Mouse (Mus musculus): Measurements from ENCODE around the gene Tuba1a. TPM values are rescaled to one million over a fixed set of nuclear protein-coding genes. Genes with fewer than 3 reads are reported as not detected.

Tuba1a gene
- total and polyA plus RNA-seq, 3 experiments = 153 to 533 (median 254) TPM

DNA sequence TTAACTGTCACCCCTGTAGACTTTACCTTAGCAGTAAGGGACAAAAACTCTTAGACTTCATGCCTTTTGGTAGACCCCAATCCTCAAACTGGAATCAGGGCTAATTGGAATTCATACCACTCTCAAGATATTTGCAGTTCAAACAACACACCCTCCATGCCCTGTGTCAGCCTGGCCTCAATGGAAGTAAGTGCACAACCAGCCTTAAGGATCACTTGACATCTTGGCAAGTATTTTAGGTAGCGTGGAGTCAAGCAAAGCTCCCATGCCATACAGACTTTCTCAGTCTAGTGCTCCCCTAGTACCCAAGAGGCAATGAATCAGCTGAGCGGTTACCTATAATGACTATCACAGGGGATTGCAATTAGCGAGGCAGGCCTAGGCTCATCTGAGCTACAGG is 22.5 kb downstream of the Tuba1a start:
- H3K27ac ChIP-seq (ENCODE audit: insufficient read depth, low read depth) = no peak overlapping the region
- H3K9ac ChIP-seq (ENCODE audit: insufficient read depth, low read depth) = no peak overlapping the region
- peaks cover 2 to 33% of the 10 kb centered on the region in 2 experiments for H3K4me1 ChIP-seq (ENCODE audit: control insufficient read depth in 1 of 2, insufficient read depth in 2 of 2)
- TF ChIP-seq ZC3H11A (IDR thresholded peaks at IDR 0.05; ENCODE audit: low read depth, low read length) (no peak), ZMIZ1 (IDR thresholded peaks at IDR 0.05; ENCODE audit: low read depth, low read length) (no peak), ZKSCAN1 (IDR thresholded peaks at IDR 0.05; ENCODE audit: borderline replicate concordance, low read depth, low read length) (no peak), JUN (IDR thresholded peaks at IDR 0.05; ENCODE audit: insufficient read depth, low read depth, low read length) (no peak), JUND (conservative IDR thresholded peaks at IDR 0.05; ENCODE audit: low read depth, low read length) (no peak), IRF4 (IDR thresholded peaks at IDR 0.05; ENCODE audit: low read depth, low read length) (no peak), MAFK (IDR thresholded peaks at IDR 0.05; ENCODE audit: insufficient replicate concordance, low read length) (no peak), MYC (IDR thresholded peaks at IDR 0.05; ENCODE audit: low read depth, low read length) (no peak), MAX (IDR thresholded peaks at IDR 0.05; ENCODE audit: low read length) (no peak), ELF1 (IDR thresholded peaks at IDR 0.05; ENCODE audit: low read depth, low read length) (no peak), USF1 (IDR thresholded peaks at IDR 0.05; ENCODE audit: low read depth, low read length) (no peak), RAD21 (IDR thresholded peaks at IDR 0.05; ENCODE audit: low read depth, low read length) (no peak), POLR2AphosphoS2 (IDR thresholded peaks at IDR 0.05; ENCODE audit: low read depth, low read length) (no peak), EP300 (IDR thresholded peaks at IDR 0.05; ENCODE audit: low read length) (no peak), MAZ (IDR thresholded peaks at IDR 0.05; ENCODE audit: low read depth, low read length) (no peak), TCF12 (IDR thresholded peaks at IDR 0.05; ENCODE audit: low read depth, low read length) (no peak)
- peaks cover 3% of the 10 kb centered on the region for H3K9me3 ChIP-seq (replicated peaks; ENCODE audit: low read length)
- peaks cover 10% of the 10 kb centered on the region for H3K79me2 ChIP-seq (replicated peaks; ENCODE audit: control insufficient read depth, extremely low read depth, insufficient read depth, poor library complexity, severe bottlenecking)
- dilution Hi-C loops (cut with MboI; ENCODE audit: extremely low pct_ligation_motif_present, extremely low pct_unique_long_range_greater_than_20kb, low sequenced_read_pairs) (no loop called here), in situ Hi-C loops (cut with MboI; ENCODE audit: low pct_ligation_motif_present, low pct_unique_long_range_greater_than_20kb, low sequenced_read_pairs) (loop anchor here (10.0 to 25.0 kb wide), 3 partner anchors 64 to 1344 kb away; no protein-coding TSS in a partner anchor)
- no peaks in the 10 kb centered on the region for H3K27me3 ChIP-seq (replicated peaks)
- no peak for DNase-seq (ENCODE audit: extremely low read depth)
- H3K4me3 ChIP-seq (replicated peaks in 1 of 3; ENCODE audit: low read depth in 2 of 3, low read length in 2 of 3, poor library complexity in 1 of 3) = no peak overlapping the region
- no peak overlapping the region for H3K4me2 ChIP-seq (ENCODE audit: insufficient read depth, low read depth, poor library complexity, severe bottlenecking)
- H3K36me3 ChIP-seq (replicated peaks in 1 of 2; ENCODE audit: control insufficient read depth in 1 of 2, insufficient read depth in 1 of 2, low read length in 1 of 2) = peaks cover 15 to 26% of the 10 kb centered on the region in 2 experiments

DNA sequence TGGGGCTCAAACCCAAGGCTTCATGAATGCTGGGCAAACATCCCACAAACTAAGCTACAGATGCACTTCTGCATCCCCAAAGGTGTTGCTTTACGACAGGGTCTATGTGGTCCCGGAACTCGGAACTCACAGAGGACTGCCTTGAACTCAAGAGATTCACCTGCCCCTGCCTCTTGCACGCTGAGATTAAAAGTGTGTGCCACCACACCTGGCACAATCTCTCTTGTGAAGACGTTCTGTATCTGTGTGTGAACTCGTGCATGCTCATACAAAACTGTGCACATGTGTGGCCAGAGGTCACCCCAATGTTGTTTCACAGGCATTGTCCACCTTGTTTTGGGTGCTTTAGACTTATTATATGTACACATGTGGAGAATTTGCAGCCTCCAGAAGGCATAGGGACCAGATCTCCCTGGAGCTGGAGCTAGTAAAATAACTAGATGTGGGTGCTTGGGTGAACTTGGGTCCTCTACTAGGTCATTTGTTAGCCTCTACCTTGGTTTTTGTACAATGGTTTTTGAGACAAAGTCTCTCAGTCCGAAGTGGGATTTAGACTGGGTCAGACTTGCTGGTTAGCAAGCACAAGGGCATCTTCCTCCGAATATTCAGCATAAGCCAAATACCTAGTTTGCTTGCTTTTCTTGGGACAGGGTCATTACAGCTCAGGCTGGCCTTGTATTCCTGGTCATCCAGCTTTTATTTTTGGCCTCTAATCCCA is 23.3 kb downstream of the Tuba1a start:
- no peaks in the 10 kb centered on the region for H3K27me3 ChIP-seq (replicated peaks)
- H3K79me2 ChIP-seq (replicated peaks; ENCODE audit: control insufficient read depth, extremely low read depth, insufficient read depth, poor library complexity, severe bottlenecking) = peaks cover 10% of the 10 kb centered on the region
- in situ Hi-C loops (cut with MboI; ENCODE audit: low pct_ligation_motif_present, low pct_unique_long_range_greater_than_20kb, low sequenced_read_pairs) (loop anchor here (10.0 to 25.0 kb wide), 3 partner anchors 65 to 1343 kb away; no protein-coding TSS in a partner anchor), dilution Hi-C loops (cut with MboI; ENCODE audit: extremely low pct_ligation_motif_present, extremely low pct_unique_long_range_greater_than_20kb, low sequenced_read_pairs) (no loop called here)
- 0 out of 2 replicates have a peak overlapping the region, but pooled peaks have one; percentile 10 for H3K27ac ChIP-seq (ENCODE audit: insufficient read depth, low read depth)
- DNase-seq (ENCODE audit: extremely low read depth) = peak; percentile 58
- peaks cover 2 to 28% of the 10 kb centered on the region in 2 experiments for H3K4me1 ChIP-seq (ENCODE audit: control insufficient read depth in 1 of 2, insufficient read depth in 2 of 2)
- H3K4me2 ChIP-seq (ENCODE audit: insufficient read depth, low read depth, poor library complexity, severe bottlenecking) = no peak overlapping the region
- no peak overlapping the region for H3K9ac ChIP-seq (ENCODE audit: insufficient read depth, low read depth)
- H3K4me3 ChIP-seq (replicated peaks in 1 of 3; ENCODE audit: low read depth in 2 of 3, low read length in 2 of 3, poor library complexity in 1 of 3) = no peak overlapping the region
- H3K9me3 ChIP-seq (replicated peaks; ENCODE audit: low read length) = peaks cover 3% of the 10 kb centered on the region
- H3K36me3 ChIP-seq (replicated peaks in 1 of 2; ENCODE audit: control insufficient read depth in 1 of 2, insufficient read depth in 1 of 2, low read length in 1 of 2) = peaks cover 15 to 26% of the 10 kb centered on the region in 2 experiments
- no peak for TF ChIP-seq USF1 (IDR thresholded peaks at IDR 0.05; ENCODE audit: low read depth, low read length)
- TF ChIP-seq PAX5 (IDR thresholded peaks at IDR 0.05; ENCODE audit: low read length) = no peak
- TF ChIP-seq ZMIZ1 (IDR thresholded peaks at IDR 0.05; ENCODE audit: low read depth, low read length) = peak; percentile 92
- no peak for TF ChIP-seq TBP (conservative IDR thresholded peaks at IDR 0.05; ENCODE audit: low read depth, low read length)
- no peak for TF ChIP-seq IRF4 (IDR thresholded peaks at IDR 0.05; ENCODE audit: low read depth, low read length)
- TF ChIP-seq ZNF384 (IDR thresholded peaks at IDR 0.05; ENCODE audit: low read depth, low read length) = no peak
- TF ChIP-seq NRF1 (IDR thresholded peaks at IDR 0.05; ENCODE audit: low read depth, low read length) = no peak
- no peak for TF ChIP-seq HCFC1 (IDR thresholded peaks at IDR 0.05; ENCODE audit: low read depth, low read length)
- TF ChIP-seq MXI1 (IDR thresholded peaks at IDR 0.05; ENCODE audit: low read depth, low read length) = peak; percentile 34; the same call in 1 of the 2 replicates
- TF ChIP-seq MYC (IDR thresholded peaks at IDR 0.05; ENCODE audit: low read depth, low read length) = no peak
- no peak for TF ChIP-seq RAD21 (IDR thresholded peaks at IDR 0.05; ENCODE audit: low read depth, low read length)
- TF ChIP-seq ZKSCAN1 (IDR thresholded peaks at IDR 0.05; ENCODE audit: borderline replicate concordance, low read depth, low read length) = no peak
- TF ChIP-seq CHD1 (IDR thresholded peaks at IDR 0.05; ENCODE audit: low read depth, low read length) = no peak
- TF ChIP-seq GABPA (IDR thresholded peaks at IDR 0.05; ENCODE audit: insufficient replicate concordance, low read depth, low read length) = no peak
- TF ChIP-seq ETS1 (conservative IDR thresholded peaks at IDR 0.05; ENCODE audit: low read depth, low read length) = no peak
- TF ChIP-seq E2F4 (IDR thresholded peaks at IDR 0.05; ENCODE audit: insufficient replicate concordance, low read depth, low read length) = no peak
- no peak for TF ChIP-seq EP300 (IDR thresholded peaks at IDR 0.05; ENCODE audit: low read length)
- TF ChIP-seq SIN3A (IDR thresholded peaks at IDR 0.05; ENCODE audit: low read length) = no peak; the same call in 1 of the 2 replicates
- no peak for TF ChIP-seq MAZ (IDR thresholded peaks at IDR 0.05; ENCODE audit: low read depth, low read length)
- no peak; the same call in 1 of the 2 replicates for TF ChIP-seq SMC3 (IDR thresholded peaks at IDR 0.05; ENCODE audit: low read depth, low read length)
- TF ChIP-seq UBTF (IDR thresholded peaks at IDR 0.05; ENCODE audit: low read depth, low read length) = no peak

All from CH12.LX (cell line).